Mouse (Mus musculus) neural tube, embryonic 12.5 days (tissue): ENCODE measurements around the gene Gps1. TPM values are rescaled to one million over a fixed set of nuclear protein-coding genes. Genes with fewer than 3 reads are reported as not detected.

Source experiments
- ATAC-seq: fragments of 200-750 bp; cut with Nextera tagmentation; 2 replicates; pipeline ENCODE4 v1.8.0; 2017; ENCODE audit warnings: low read depth, mild to moderate bottlenecking, moderate TSS enrichment, moderate library complexity; ENCODE audit not compliant: low FRiP score
- H3K27ac ChIP-seq: fragments of 300-500 bp; sonication (generic); 2 replicates; pipeline ENCODE4 v1.5.1; 2016
- H3K27me3 ChIP-seq: fragments of 300-500 bp; sonication (generic); replicated peaks from 2 replicates; pipeline ENCODE4 v1.6.1; 2016; ENCODE audit warnings: mild to moderate bottlenecking
- H3K36me3 ChIP-seq: fragments of 300-500 bp; sonication (generic); 2 replicates; pipeline ENCODE4 v1.6.1; 2016; ENCODE audit warnings: mild to moderate bottlenecking
- H3K4me1 ChIP-seq: fragments of 300-500 bp; sonication (generic); 2 replicates; pipeline ENCODE4 v1.6.1; 2016
- H3K4me2 ChIP-seq: fragments of 300-500 bp; sonication (generic); replicated peaks from 2 replicates; pipeline ENCODE4 v1.6.1; 2016; ENCODE audit warnings: mild to moderate bottlenecking
- H3K4me3 ChIP-seq: fragments of 300-500 bp; sonication (generic); 2 replicates; pipeline ENCODE4 v1.5.1; 2016
- H3K9ac ChIP-seq: fragments of 300-500 bp; sonication (generic); 2 replicates; pipeline ENCODE4 v1.6.1; 2016; ENCODE audit warnings: mild to moderate bottlenecking
- H3K9me3 ChIP-seq: fragments of 300-500 bp; sonication (generic); 2 replicates; pipeline ENCODE4 v1.6.1; 2016; ENCODE audit warnings: mild to moderate bottlenecking
- WGBS: fragments of 180-500 bp; shearing (Covaris S2); methylation state at CpG from one replicate; pipeline ENCODE4 v1.1.7; 2016; 5-methylcytosine and 5-hydroxymethylcytosine counted together
- polyA plus RNA-seq: library from polyadenylated mRNA; unstranded; fragments of >200 nt; fragmentation: Nextera tagmentation; extraction: Ambion mirVana; gene quantifications from 2 replicates; pipeline ENCODE4 v1.2.1, GENCODE M21; 2016

Gps1 gene
- polyA plus RNA-seq, 1 experiment from 2014 or later: 258 TPM

- no peak for ATAC-seq
- Histone ChIP-seq H3K4me2 (no peak overlapping the region), H3K9ac (no peak overlapping the region), H3K4me1 (peaks cover 12% of the 10 kb centered on the region), H3K27ac (no peak overlapping the region), H3K4me3 (no peak overlapping the region), H3K36me3 (peaks cover 89% of the 10 kb centered on the region), H3K27me3 (no peaks in the 10 kb centered on the region), H3K9me3 (no peaks in the 10 kb centered on the region)
- WGBS: 82% methylated on average over 3 of the region's 3 CpGs
Observed at GRCm38 (mm10) chr11:120789810-120790209, 5.7 kb downstream of the Gps1 start.

- Histone ChIP-seq H3K9ac (no peak overlapping the region), H3K36me3 (peaks cover 66% of the 10 kb centered on the region), H3K27ac (no peak overlapping the region), H3K4me3 (no peak overlapping the region), H3K27me3 (no peaks in the 10 kb centered on the region), H3K4me1 (peaks cover 15% of the 10 kb centered on the region), H3K4me2 (no peak overlapping the region), H3K9me3 (no peaks in the 10 kb centered on the region)
- 88% methylated on average over 9 of the region's 9 CpGs for WGBS
- ATAC-seq: no peak
Observed at GRCm38 (mm10) chr11:120792652-120793051, 8.6 kb downstream of the Gps1 start.

- Histone ChIP-seq H3K4me3 (peak within 1 kb of the TSS; percentile 97), H3K27me3 (no peaks in the 10 kb centered on the region), H3K36me3 (peaks cover 35% of the 10 kb centered on the region), H3K9ac (peak within 1 kb of the TSS; percentile 89), H3K9me3 (no peaks in the 10 kb centered on the region), H3K4me1 (peaks cover 21% of the 10 kb centered on the region), H3K4me2 (peak within 1 kb of the TSS; percentile 97), H3K27ac (peak within 1 kb of the TSS; percentile 64; the same call in 1 of the 2 replicates)
- peak; percentile 79 for ATAC-seq
- 2% methylated on average over 59 of the region's 59 CpGs for WGBS
Observed at GRCm38 (mm10) chr11:120795756-120796613, 11.9 kb downstream of the Gps1 start, which contains the start of gene Dus1l. Dus1l (minus strand) TSS chr11:120796403.

GRCm38 (mm10) chr11:120796614-120796946 is 12.5 kb downstream of the Gps1 start:
- peak; percentile 22; the same call in 1 of the 2 replicates for ATAC-seq
- H3K27me3 ChIP-seq: no peaks in the 10 kb centered on the region
- peaks cover 21% of the 10 kb centered on the region for H3K4me1 ChIP-seq
- peak overlapping the region; percentile 97 for H3K4me2 ChIP-seq
- H3K9ac ChIP-seq: peak overlapping the region; percentile 30
- peaks cover 29% of the 10 kb centered on the region for H3K36me3 ChIP-seq
- 27% methylated on average over 8 of the region's 8 CpGs for WGBS
- peak overlapping the region; percentile 64; the same call in 1 of the 2 replicates for H3K27ac ChIP-seq
- H3K4me3 ChIP-seq: no peak overlapping the region; the same call in 1 of the 2 replicates
- no peaks in the 10 kb centered on the region for H3K9me3 ChIP-seq

- no peak for ATAC-seq
Observed at GRCm38 (mm10) chr11:120798244-120798643, 14.2 kb downstream of the Gps1 start.

GRCm38 (mm10) chr11:120799316-120799890 is 15.3 kb downstream of the Gps1 start:
- no peak overlapping the region for H3K27ac ChIP-seq
- WGBS: 80% methylated on average over 6 of the region's 6 CpGs

More at GRCm38 (mm10) chr11:120798244-120798643, 14.2 kb downstream of the Gps1 start:
- 91% methylated on average over 3 of the region's 3 CpGs for WGBS
- Histone ChIP-seq H3K4me3 (no peak overlapping the region), H3K9me3 (no peaks in the 10 kb centered on the region), H3K27ac (no peak overlapping the region), H3K27me3 (no peaks in the 10 kb centered on the region), H3K36me3 (peaks cover 13% of the 10 kb centered on the region; the same call in 1 of the 2 replicates), H3K4me2 (no peak overlapping the region), H3K9ac (no peak overlapping the region), H3K4me1 (peaks cover 21% of the 10 kb centered on the region)

GRCm38 (mm10) chr11:120800061-120800904 is 16.2 kb downstream of the Gps1 start:
- peak overlapping the region; percentile 37 for H3K4me2 ChIP-seq
- 13% methylated on average over 10 of the region's 10 CpGs for WGBS
- no peaks in the 10 kb centered on the region for H3K9me3 ChIP-seq
- H3K27me3 ChIP-seq: no peaks in the 10 kb centered on the region
- peak overlapping the region; percentile 1; the same call in 1 of the 2 replicates for H3K4me3 ChIP-seq
- no peak overlapping the region for H3K27ac ChIP-seq
- peaks cover 12% of the 10 kb centered on the region for H3K4me1 ChIP-seq
- H3K36me3 ChIP-seq: 0 out of 2 replicates have a peak, but pooled peaks cover under 1% of the 10 kb centered on the region
- peak; percentile 25; the same call in 1 of the 2 replicates for ATAC-seq
- 0 out of 2 replicates have a peak overlapping the region, but pooled peaks have one; percentile 8 for H3K9ac ChIP-seq

More at GRCm38 (mm10) chr11:120799316-120799890, 15.3 kb downstream of the Gps1 start:
- peaks cover 3% of the 10 kb centered on the region; the same call in 1 of the 2 replicates for H3K36me3 ChIP-seq
- no peak for ATAC-seq
- H3K4me1 ChIP-seq: peaks cover 21% of the 10 kb centered on the region
- 0 out of 2 replicates have a peak overlapping the region, but pooled peaks have one; percentile 37 for H3K4me2 ChIP-seq
- H3K9ac ChIP-seq: no peak overlapping the region
- H3K27me3 ChIP-seq: no peaks in the 10 kb centered on the region
- no peak overlapping the region for H3K4me3 ChIP-seq
- H3K9me3 ChIP-seq: no peaks in the 10 kb centered on the region

- Histone ChIP-seq H3K9ac (no peak overlapping the region), H3K27me3 (no peaks in the 10 kb centered on the region), H3K4me1 (0 out of 2 replicates have a peak, but pooled peaks cover 6% of the 10 kb centered on the region), H3K27ac (no peak overlapping the region), H3K9me3 (no peaks in the 10 kb centered on the region), H3K4me3 (no peak overlapping the region), H3K4me2 (no peak overlapping the region), H3K36me3 (peaks cover 40% of the 10 kb centered on the region)
- WGBS: 80% methylated on average over 7 of the region's 7 CpGs
- ATAC-seq: no peak
Observed at GRCm38 (mm10) chr11:120804274-120804673, 20.2 kb downstream of the Gps1 start.

GRCm38 (mm10) chr11:120804769-120805168 is 20.7 kb downstream of the Gps1 start:
- ATAC-seq: no peak
- no peak overlapping the region for H3K4me3 ChIP-seq
- 0 out of 2 replicates have a peak, but pooled peaks cover 6% of the 10 kb centered on the region for H3K4me1 ChIP-seq
- no peak overlapping the region for H3K4me2 ChIP-seq
- no peak overlapping the region for H3K9ac ChIP-seq
- H3K27ac ChIP-seq: no peak overlapping the region
- WGBS: 74% methylated on average over 4 of the region's 4 CpGs
- H3K9me3 ChIP-seq: no peaks in the 10 kb centered on the region
- H3K27me3 ChIP-seq: no peaks in the 10 kb centered on the region
- peaks cover 45% of the 10 kb centered on the region for H3K36me3 ChIP-seq

- 65% methylated on average over 7 of the region's 7 CpGs for WGBS
- no peaks in the 10 kb centered on the region for H3K9me3 ChIP-seq
- H3K9ac ChIP-seq: no peak overlapping the region
- no peak overlapping the region for H3K4me3 ChIP-seq
- H3K4me1 ChIP-seq: no peaks in the 10 kb centered on the region
- no peaks in the 10 kb centered on the region for H3K27me3 ChIP-seq
- no peak overlapping the region for H3K4me2 ChIP-seq
- peaks cover 54% of the 10 kb centered on the region for H3K36me3 ChIP-seq
- ATAC-seq: no peak
- no peak overlapping the region for H3K27ac ChIP-seq
Observed at GRCm38 (mm10) chr11:120805375-120806298, 21.6 kb downstream of the Gps1 start.

- 94% methylated on average over 12 of the region's 12 CpGs for WGBS
- no peak overlapping the region for H3K4me2 ChIP-seq
- H3K9ac ChIP-seq: no peak overlapping the region
- no peak overlapping the region for H3K27ac ChIP-seq
- H3K36me3 ChIP-seq: peaks cover 77% of the 10 kb centered on the region
- H3K9me3 ChIP-seq: no peaks in the 10 kb centered on the region
- no peaks in the 10 kb centered on the region for H3K27me3 ChIP-seq
- ATAC-seq: no peak
- no peaks in the 10 kb centered on the region for H3K4me1 ChIP-seq
- no peak overlapping the region for H3K4me3 ChIP-seq
Observed at GRCm38 (mm10) chr11:120808010-120808409, 23.9 kb downstream of the Gps1 start.
